Mouse (Mus musculus) layer of hippocampus, adult 18-20 months (tissue): Measurements from ENCODE around the gene Pigb. TPM values are rescaled to one million over a fixed set of nuclear protein-coding genes. Genes with fewer than 3 reads are reported as not detected.
A peak's percentile ranks its signal among the peaks of the same experiment; 100 is the strongest.

Experiments
- DNase-seq, 2 experiments: peaks; one replicate each; pipeline ENCODE4 v3.0.0; 2022; ENCODE audit warnings: low spot score in 2 of 2
- total RNA-seq, 2 experiments: library from RNA; stranded (reverse); gene quantifications; 2 replicates each; pipeline ENCODE4 v1.2.3; 2021

Pigb gene
- total RNA-seq, 2 experiments from 2014 or later: 12.7 TPM

DNA sequence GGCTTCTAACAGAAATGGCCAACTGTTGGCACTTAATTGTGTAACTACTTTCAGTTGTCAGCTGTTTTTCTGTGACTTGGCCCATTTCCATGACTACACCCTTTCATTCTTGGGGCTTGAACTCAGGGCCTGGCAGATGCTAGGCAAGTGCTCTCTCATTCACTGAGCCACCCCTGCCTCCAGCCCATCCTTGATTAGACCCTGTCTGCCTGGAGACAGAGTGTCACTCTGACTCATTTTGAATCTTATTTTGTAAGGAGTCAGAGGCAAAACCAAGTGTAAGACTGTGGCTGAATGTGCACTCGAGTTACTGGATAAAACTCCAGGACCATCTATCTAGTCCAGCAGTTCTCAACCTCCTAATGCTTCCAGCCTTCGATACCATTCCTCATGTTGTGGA is 7.7 kb upstream of the Pigb start:
- no peak for DNase-seq

DNA sequence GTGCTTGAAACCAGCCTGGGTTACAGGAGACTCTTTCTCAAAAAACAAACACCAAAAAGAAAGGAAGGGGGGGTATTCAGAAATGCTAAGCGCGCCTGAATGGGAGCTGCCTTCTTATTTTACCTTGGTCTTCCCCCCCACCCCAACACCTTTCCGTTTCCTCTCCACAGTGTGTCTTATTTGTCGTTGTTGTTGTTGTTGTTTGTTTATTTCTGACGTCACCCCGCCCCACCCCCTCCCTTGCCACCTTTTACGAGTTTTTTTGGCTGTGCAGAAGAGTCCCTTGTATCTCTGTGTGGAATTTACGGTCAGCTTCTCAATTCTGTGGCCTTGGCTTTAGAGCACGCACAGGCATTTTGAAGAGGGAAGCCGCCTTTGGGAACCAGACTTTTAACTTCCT is 5.5 kb upstream of the Pigb start:
- DNase-seq: no peak

DNA sequence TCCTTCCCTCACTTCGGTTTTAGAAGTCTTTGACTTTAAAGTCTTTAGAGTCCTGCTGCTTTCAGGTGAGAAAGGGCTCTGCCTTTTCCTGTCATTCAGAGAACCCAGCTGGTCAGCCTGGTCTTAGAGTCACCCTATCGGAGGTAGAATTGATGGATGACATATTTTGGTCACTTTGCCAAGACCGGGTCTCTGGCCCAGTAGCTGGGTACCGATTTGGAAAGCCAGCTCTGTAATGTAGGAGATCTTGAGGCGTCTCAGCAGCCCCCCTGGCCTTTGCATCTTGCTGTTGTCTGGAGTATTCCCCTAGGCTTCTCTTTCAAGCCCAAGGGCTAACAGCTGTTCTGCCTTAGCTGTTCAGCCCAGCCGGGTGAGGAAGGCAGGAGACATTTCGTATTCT is 5.0 kb upstream of the Pigb start:
- DNase-seq: no peak

DNA sequence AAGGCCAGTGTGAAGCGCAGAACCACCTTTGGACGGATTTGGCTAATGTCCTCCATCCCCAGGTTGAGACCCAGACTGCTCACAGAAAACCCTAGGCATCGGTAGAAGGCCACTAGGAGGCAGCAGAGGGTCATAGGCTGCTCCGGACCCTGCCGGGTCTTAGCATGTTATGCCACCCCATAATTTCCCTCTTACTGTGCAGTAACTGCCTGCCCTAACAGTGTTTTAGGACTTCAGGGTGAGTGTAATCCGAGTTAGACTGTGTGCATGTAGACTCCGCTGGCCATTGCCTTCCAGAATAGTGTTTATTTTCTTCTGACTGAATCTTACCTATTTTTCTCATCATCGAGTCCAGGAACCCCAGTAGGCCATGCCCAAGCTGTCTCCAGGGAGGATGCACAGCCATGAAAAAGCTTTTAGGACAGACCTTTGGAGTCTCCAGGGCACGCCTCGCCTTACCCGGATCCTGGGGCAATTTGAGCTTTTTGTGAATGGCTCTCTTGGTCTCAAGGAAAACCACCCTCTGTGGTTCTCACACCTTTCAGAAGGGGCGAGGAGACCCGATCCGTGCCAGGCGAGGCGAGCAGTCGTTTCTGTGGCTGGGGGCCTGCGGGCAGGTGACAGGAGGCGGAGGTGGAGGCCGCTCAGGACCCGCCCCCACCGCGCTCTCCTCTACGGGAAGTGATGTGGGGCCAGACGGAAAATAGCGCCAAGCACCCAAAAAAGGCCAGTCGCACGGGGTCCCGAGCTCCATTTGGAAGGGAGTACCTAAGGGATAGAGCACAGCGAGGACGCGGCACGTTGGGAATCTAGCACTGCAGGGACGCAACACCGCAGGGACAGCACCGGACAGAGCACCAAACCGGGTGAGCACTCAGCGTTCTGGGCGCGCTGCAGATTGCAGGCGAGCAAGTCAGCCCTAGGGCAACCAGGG is 4.2 kb upstream of the Pigb start, which contains the start of gene Rab27a:
Gene Rab27a, plus strand, starts transcription at position 709 of the 934 bp plus-strand sequence.
- peak; percentile 70 to 90 for DNase-seq

DNA sequence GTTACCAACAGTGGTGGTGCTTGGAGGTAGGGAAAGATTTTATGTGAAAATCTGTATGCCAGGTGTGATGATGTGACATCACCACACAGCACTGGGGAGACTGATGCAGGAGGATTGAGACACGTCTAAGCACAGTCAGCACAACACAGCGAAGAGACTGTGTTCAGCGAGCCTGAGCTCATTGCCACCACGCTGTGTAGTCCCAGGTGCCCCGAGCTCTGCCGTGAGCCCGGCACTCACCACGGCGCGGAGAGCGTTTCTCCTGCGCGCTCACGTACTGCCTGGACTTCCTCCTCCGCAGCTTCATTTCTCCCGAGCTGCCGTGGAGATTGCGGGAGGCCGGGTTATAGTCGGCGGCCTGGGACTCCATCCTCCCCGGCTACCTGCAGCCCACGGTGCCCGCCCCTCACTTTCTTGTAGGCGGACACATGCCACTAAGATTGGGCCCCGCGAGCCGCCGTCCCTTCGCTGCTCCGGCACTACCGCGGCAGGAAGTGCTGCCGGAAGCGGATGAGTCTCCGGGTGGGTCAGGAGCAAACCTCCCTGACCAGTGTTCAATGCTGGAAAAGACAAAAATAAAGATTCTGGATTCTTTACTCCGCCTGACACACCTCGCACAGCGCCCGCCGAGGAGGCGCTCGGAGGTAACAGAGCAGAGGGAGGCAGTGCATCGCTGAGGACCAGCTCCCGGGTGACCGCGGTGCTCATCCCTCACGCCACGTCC is 794 bp downstream of the Pigb start:
- peak; percentile 90 to 96 for DNase-seq

DNA sequence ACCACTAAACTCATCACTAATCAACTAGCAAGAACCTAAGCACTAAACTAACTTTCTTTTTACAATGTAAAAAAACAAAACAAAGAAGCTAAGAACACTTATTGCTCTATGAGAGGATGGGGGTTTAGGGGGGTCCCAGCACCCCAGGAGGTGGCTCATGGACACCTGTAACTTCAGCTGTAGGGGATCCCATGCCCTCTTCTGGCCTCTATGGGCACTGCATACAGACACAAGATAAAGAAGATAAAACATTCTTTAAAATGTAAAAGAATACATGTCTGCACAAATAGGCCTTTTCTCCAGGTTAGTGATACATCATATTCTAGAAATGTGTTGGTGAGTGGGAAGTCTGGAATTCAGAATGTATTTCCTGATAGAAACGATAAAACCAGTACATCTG is 6.8 kb downstream of the Pigb start:
- DNase-seq: no peak

DNA sequence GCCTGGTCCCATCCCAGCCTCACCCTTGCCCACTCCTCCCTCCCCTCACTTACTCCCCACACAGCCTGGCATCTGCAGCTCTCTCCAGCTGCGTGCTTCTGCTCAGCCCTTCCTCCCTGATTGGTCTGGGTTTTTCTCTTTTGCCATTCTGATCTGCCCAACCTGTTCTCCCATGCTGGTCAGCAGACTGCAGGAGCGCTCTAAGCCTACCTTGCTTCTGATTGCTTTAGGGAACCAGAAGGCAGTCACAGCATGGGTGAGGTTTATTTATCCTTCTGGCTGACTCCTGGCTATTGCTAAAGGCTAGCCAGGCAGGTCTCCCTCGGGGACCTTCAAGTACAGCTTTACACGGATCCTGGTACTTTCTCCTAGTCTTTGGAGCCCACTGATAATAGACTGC is 8.8 kb downstream of the Pigb start:
- DNase-seq: no peak

DNA sequence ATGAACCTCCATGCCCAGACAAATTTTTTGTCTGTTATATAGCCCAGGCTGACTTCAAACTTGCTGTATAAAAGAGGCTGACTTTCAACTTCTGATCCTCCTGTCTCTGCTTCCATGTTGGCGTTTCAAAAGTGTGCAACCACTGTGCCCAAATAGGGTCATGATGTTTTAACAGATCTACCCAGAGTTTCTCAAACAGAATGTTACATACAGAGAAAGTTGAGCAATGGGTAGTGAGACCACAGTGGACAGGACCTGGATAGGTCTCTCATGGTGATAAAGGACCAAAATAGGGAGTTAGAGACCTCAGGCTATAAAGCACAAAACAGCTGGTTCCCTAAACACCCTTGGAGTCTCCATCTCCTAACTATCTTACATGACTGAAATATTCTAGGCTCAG is 9.7 kb downstream of the Pigb start:
- DNase-seq: no peak

DNA sequence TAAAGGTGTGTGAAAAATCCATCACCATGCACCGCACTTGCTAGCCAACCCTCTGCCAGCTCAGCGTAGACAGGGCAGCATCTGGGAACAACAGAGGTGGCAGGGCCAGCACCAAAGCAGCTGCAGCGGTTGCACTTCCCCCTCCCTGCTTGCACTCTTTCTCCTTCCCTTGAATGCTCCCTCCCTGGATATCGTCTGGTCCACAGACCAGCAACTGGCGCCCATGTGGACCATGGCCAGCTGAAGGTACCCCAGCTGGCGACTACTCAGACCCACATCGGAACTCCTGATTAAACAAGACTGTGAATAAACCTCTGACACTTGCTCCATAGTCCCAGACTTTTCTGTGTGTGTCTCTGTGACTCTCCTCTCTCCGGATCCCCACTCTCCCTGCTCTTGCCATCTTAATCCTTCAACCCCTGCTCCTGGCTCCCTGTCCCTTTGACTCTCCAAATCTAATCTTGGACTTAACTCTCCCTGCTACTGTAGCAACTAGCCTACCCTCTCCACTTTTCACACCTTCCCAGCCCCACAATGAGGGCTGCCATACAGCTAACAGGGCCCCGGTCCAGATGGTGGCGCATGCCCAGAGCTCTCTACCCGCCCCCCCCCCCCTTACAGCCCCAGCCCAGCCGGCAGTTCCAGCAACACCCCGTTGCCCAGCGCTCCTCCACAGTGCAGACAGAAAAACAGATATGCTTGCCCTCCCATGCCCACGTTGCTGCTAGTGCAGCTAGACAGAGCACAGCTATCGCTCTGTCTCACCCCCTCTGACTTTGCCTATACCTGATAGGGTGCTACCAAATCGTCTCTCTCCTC is 14.2 kb downstream of the Pigb start:
- DNase-seq: peak in 1 of 2 experiments; percentile 51

DNA sequence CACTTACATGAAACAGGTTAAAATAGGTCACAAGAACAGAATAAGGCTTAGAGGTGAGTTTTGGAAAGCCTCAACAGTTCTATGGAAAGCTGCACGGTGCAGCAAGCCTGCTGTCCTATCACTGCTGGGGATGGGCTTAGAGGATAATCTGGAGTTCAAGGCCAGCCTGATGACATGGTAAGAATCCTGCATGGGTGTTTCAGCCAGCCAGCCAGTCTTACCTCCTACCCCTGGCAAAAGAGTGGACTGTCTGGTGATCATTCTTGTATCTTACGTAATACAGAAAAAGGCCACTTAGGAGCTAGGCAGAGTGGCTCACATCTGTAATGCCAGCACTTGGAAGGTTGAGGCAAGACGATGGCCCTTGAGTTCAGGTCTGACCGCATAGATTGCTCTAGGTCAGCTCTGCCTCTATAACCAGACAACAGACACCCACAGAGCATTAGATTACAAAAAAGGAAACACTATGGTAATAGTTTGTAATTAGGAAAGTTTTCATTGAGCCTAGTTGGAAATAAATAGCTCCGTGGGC is 19.5 kb downstream of the Pigb start:
- no peak for DNase-seq

DNA sequence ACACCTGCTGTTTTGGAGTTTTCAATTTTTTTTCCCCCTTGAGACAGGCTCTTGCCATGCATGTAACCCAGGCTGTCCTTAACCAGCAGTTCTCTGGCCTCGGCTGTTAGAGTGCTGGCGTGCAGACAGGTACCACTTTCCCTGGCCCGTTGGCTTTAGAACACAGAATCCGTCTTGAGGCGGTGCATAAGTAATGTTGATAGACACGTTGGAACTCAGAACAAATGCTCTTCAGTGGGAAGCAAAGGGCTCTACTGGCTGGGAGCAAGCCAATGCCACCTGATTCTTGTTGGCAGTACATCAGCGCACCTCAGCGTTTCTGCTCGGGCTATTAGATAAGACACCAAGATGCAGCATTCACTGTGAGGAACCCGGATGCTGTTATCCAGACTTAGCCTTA is 20.3 kb downstream of the Pigb start:
- no peak for DNase-seq

DNA sequence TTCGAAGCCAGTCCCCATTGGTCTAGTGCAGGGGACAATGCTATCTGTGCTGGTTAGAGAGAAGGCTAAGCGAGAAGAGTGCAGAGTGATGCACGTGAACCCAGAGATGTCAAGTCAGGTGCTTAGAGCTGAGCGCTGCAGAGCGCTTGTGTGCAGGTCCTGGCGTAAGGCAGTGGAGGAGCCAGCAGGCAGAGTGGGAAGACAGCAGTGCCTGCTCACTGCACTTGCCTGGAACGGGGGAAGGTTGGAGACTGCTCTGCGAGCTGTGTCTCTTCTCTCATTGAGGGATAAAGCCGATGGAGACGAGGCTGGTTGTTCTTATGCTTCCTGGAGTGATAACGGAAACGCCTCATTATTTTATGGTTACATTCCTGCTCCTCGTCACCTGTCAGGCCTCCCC is 25.5 kb downstream of the Pigb start:
- DNase-seq: peak; percentile 52 to 56

DNA sequence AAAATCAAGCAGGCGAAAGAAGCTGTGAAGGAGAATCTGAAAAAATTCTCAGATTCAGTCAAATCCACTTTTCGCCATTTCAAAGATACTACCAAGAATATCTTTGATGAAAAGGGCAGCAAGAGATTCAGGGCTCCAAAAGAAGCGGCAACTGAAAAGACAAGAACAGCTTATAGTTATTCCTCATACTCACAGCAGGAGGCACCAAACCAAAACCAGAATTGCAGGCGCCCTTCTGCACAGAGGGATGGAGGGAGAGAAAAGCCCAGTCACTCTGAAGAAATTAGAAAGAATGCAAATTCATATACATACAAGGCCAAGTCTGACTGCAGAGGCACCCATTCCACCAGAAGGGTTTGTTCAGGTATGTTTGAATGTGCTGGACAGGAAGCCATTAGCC is 27.5 kb downstream of the Pigb start:
- no peak for DNase-seq

DNA sequence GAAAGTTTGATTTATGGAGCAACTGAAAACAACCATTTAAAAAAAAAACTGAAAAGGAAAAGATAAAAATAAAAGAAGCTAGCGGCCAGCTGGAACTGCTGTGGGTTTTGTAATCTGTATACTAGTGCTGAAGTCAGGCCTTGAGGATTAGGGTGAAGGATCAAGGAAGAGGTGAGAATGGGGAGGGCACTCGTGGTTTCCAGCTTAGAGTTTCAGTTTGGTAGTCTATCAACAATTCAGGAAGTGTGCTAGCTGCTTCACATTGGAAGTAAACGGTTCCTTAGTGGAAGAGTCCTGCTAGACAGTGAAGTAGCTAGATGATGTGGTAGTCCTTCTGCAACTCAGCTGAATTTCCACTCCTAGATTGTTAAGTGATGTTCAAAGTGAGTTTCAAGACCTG is 31.8 kb downstream of the Pigb start:
- no peak for DNase-seq

DNA sequence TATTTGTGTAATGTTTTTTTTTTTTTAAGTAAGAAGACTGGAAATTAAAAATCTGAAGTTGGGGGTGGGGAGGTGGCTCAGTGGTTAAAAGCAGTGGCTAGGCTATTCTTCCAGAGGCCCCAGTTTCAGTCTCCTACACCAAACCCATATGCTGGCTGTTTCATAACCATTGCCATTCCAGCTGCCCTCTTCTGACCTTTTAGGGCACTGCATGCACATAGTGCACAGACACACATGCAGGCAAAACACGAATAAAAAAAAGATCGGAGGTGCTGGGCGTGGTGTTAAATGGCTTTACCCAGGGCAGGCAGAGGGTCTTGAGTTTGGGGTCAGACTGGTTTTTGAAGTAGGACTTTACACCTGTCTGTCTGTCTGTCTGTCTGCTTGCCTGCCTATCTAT is 34.0 kb downstream of the Pigb start:
- DNase-seq: no peak

DNA sequence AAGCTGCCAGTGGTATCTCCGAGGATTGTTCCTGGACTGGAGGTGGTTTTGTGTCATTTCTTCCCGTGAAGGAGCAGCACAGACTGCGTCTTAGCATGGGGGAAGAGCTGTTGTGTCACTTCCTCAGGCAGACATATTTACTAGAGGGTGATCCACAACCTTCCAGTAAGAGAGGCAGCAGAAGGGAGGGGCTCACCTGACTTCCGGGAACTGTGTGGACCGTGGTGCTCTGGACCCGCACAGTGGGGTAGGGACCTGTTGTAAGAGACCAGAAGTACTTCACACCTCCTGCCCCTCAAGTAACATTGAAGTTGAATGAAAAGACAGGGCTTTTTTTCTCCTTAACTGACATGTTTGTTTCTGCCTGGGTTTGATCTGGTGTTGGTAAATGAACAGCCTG is 35.1 kb downstream of the Pigb start:
- no peak for DNase-seq

DNA sequence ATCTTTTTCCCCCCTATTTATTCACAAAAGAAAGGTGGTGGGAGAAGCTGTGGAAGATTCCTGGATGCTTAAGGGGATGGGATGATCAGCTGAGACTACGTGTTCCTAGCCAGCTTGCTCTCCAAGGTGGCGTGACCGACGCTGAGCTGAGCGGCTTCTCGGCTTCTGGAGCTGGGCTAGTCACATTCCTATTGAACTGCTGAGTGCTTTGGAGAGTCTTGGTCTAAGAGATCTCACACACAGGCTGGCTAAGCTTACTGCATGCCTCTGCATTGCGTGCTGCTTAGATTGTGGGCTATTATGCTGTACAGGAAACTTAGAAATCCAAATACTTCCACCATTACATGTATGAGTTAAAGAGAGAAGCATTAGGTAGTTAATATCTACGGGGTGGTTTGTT is 36.1 kb downstream of the Pigb start:
- no peak for DNase-seq

DNA sequence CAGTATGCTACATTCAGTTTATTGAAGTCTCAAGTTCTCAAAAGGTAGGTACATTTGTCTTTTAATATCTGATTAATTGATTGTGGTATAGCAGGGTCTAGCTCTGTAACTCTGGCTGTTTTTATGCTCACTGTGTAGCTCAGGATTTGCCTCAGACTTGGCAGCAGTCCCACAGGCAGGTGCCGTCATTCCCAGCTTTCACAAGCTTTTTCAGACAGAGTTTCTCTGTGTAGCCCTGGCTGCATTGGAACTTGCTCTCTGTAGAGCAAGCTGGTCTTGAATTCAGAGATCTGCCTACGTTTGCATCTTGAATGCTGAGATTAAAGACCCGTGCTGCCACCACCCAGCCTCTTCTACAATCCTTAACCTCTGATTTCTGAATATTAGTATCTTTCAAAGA is 38.0 kb downstream of the Pigb start:
- DNase-seq: peak in 1 of 2 experiments; percentile 37

DNA sequence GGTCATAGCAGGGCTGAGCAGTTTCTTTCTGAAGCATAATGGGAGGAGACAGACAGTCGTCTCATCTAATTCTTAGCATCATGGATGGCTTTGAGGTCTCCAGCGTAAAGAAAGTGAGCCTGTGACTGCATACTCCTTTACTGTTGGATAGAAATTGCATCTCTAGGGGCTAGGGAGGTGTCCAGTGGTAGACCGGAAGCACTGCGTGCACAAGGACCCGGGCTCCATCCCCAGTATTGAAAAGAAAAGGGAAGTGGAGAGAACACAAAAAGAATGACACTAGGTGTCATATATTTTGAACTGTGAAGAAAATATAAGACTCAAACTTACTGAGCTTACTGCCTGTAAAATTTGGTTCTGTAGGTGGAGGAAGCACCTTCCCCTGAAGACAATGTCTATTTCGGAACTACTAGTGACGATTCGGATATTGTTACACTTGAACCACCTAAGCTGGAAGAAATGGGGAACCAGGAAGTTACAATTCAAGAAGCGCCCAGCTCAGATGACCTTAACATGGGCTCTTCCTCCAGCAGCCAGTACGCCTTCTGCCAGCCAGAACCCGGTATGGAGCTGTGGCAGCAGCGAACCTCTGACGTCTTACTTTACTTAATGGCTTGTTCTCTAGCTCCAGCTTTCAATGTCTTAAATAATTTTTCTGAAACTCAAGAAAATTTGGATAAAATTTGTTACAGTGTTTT is 38.7 kb downstream of the Pigb start:
- no peak for DNase-seq

DNA sequence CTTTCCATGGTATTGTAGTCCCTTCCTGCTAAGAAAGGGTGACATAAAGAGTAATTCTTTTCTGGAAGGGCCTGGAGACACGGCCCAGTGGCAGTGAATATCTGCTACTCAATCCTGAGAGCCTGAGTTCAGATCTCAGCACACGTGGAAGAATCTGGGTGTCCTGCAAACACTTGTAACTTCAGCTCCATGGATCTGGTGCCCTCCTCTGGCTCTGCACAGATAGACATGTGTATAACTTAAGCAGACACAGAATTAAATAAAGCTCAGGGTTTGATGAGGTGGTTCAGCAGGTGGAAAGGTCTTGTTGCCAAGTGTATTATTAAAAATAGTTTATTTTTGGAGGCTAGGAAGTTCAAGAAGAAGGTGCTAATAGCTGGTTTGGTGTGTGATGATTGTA is 39.7 kb downstream of the Pigb start:
- no peak for DNase-seq

DNA sequence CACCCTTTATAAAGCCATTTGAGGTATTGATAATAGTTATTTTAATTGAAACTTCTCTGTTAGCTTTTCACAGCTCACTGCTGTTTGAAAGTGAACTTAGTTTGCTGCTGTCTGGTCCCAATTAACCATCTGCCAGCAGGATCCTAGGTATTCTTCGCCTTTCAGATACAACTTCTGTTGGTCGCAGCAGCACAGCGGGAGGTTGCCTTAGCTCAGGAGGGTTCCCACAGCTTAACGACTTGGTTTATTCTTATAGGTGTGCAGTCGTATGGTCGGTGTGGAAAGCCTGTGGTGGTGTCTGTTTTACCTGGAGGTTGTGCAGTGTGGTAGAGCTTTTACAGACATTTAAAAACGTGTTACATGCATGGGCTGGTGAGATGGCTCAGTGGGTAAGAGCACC is 43.4 kb downstream of the Pigb start:
- no peak for DNase-seq
